Mouse (Mus musculus) lung, adult 2 months (tissue): ENCODE measurements around the gene Efna4.

Source experiments
- CTCF ChIP-seq: fragments of 200-500 bp; IDR thresholded peaks from 2 replicates; pipeline ENCODE4 v1.5.1; 2011; ENCODE audit warnings: mild to moderate bottlenecking, low read length, control low read depth; ENCODE audit not compliant: insufficient read depth
- POLR2A ChIP-seq: fragments of 200-500 bp; IDR thresholded peaks from 2 replicates; pipeline ENCODE4 v1.6.1; 2011; ENCODE audit warnings: low read depth, mild to moderate bottlenecking, control low read depth, low read length, borderline replicate concordance; ENCODE audit errors: extremely low read depth

DNA sequence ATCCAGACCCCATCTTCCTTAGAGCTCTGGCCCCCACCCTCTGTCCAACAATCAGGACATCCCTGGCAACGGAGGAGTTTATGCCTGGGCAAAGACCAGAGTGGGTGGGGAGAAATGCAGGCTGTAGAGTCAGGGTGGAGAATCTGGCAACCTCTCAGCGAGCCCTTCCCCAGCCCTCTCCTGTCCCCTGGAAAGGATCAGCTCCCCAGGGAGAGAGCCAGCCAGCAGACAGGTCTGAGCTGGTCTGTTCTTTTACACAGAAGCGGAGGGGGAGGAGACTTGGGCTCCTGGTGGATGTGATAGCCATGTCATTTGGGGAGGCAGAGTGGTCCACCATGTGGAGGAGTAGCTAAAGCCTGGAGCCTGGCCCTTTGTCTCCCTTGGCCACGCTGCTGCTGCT lies 9.2 kb downstream of the Efna4 start:
- TF ChIP-seq CTCF, result no peak
- no peak for TF ChIP-seq POLR2A
